Mouse (Mus musculus) telencephalon, adult 2 months (tissue): ENCODE measurements at regions not wholly inside any gene's neighbourhood (a gene's known extent, or its start where the extent isn't known, plus 50 kb on each side); places are given as distances from the start of the nearest gene placed in this dataset.

Experiments
- DNase-seq: peaks from one replicate; pipeline ENCODE4 v3.0.0-alpha.2; 2011; ENCODE audit warnings: low read depth, low spot score

DNA sequence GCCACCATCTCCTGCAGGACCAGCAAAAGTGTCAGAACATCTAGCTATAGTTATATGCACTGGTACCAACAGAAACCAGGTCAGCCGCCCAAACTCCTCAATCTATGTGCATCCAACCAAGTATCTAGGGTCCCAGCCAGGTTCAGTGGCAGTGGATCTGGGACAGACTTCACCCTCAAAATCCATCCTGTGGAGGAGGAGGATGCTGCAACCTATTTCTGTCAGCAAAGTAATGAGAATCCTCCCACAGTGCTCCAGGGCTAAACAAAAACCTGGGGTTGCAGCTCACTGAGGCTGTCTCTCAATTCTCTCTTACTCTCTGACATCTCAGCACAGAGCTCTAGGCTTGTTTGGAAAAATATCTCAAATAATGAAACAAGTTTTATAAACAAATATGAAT, 202.8 kb downstream of the Rpia start:
- peak; percentile 12 for DNase-seq
